Mouse (Mus musculus) liver, postnatal 0 days (tissue): ENCODE data around the gene Olfr672. TPM values are rescaled to one million over a fixed set of nuclear protein-coding genes. Genes with fewer than 3 reads are reported as not detected.
A peak's percentile ranks its signal among the peaks of the same experiment; 100 is the strongest.
"Not testable (repeated sequence)": the region's sequence is repeated elsewhere in the genome, so short reads cannot be mapped to it uniquely, and the experiment has no call there.

Experiments
- ATAC-seq: fragments of 200-750 bp; cut with Nextera tagmentation; 2 replicates; pipeline ENCODE4 v1.8.0; 2017; ENCODE audit warnings: mild to moderate bottlenecking, moderate library complexity
- DNase-seq: peaks from one replicate; pipeline ENCODE4 v3.0.0-alpha.2; 2016
- H3K27ac ChIP-seq: fragments of 300-500 bp; sonication (generic); 2 replicates; pipeline ENCODE4 v1.5.1; 2014; ENCODE audit warnings: antibody characterized with exemption, moderate library complexity, mild to moderate bottlenecking, low read depth
- H3K27me3 ChIP-seq: fragments of 300-500 bp; sonication (generic); 2 replicates; pipeline ENCODE4 v1.6.1; 2014; ENCODE audit warnings: low read length, control low read depth, mixed read lengths; ENCODE audit not compliant: insufficient read depth
- H3K36me3 ChIP-seq: fragments of 300-500 bp; sonication (generic); replicated peaks from 2 replicates; pipeline ENCODE4 v1.6.1; 2014; ENCODE audit warnings: mild to moderate bottlenecking, control low read depth, low read length, moderate library complexity, mixed read lengths; ENCODE audit not compliant: insufficient read depth
- H3K4me1 ChIP-seq: fragments of 300-500 bp; sonication (generic); 2 replicates; pipeline ENCODE4 v1.6.1; 2014; ENCODE audit warnings: antibody characterized with exemption, mild to moderate bottlenecking, control low read depth; ENCODE audit not compliant: insufficient read depth
- H3K4me2 ChIP-seq: fragments of 300-500 bp; sonication (generic); 2 replicates; pipeline ENCODE4 v1.6.1; 2014; ENCODE audit warnings: low read depth, mild to moderate bottlenecking, low read length, moderate library complexity, mixed read lengths
- H3K4me3 ChIP-seq: fragments of 300-500 bp; sonication (generic); 2 replicates; pipeline ENCODE4 v1.5.1; 2014; ENCODE audit warnings: low read depth, low read length
- H3K9ac ChIP-seq: fragments of 300-500 bp; sonication (generic); replicated peaks from 2 replicates; pipeline ENCODE4 v1.6.1; 2014; ENCODE audit warnings: mild to moderate bottlenecking, moderate library complexity
- H3K9me3 ChIP-seq: fragments of 300-500 bp; sonication (generic); 2 replicates; pipeline ENCODE4 v1.6.1; 2016; ENCODE audit warnings: mild to moderate bottlenecking, control low read depth, low read length, mixed read lengths
- CTCF ChIP-seq: sonication (generic); IDR thresholded peaks from 2 replicates; pipeline ENCODE4 v1.5.1; 2016; ENCODE audit warnings: antibody characterized with exemption, low read depth
- EP300 ChIP-seq: IDR thresholded peaks from 2 replicates; pipeline ENCODE4 v1.6.1; 2016; ENCODE audit warnings: antibody characterized with exemption, low read depth, mild to moderate bottlenecking
- WGBS: fragments of 180-500 bp; shearing (Covaris S2); extraction: QIAGEN DNeasy Blood & Tissue Kit; methylation state at CpG from one replicate; pipeline ENCODE4 v1.1.7; 2014; ENCODE audit not compliant: insufficient replicate concordance; 5-methylcytosine and 5-hydroxymethylcytosine counted together
- polyA plus RNA-seq: library from polyadenylated mRNA; unstranded; fragments of >200 nt; fragmentation: Nextera tagmentation; extraction: Ambion mirVana; gene quantifications from 2 replicates; pipeline ENCODE4 v1.2.1, GENCODE M21; 2015

Gene Olfr672
- not detected in 2 replicates for polyA plus RNA-seq

- Histone ChIP-seq H3K4me2 (no peak within 1 kb of the TSS), H3K9ac (no peak within 1 kb of the TSS), H3K4me3 (no peak within 1 kb of the TSS), H3K9me3 (no peaks in the 10 kb centered on the region), H3K36me3 (no peaks in the 10 kb centered on the region), H3K27me3 (no peaks in the 10 kb centered on the region), H3K4me1 (no peaks in the 10 kb centered on the region), H3K27ac (no peak within 1 kb of the TSS)
- DNase-seq (no peak), ATAC-seq (no peak)
- TF ChIP-seq EP300 (no peak), CTCF (no peak)
Measured at GRCm38 (mm10) chr7:105001929-105002328, at the start of gene Olfr672. TSS of gene Olfr672 (minus strand) at chr7:105002029.

GRCm38 (mm10) chr7:105033836-105034235, 32.0 kb upstream of the Olfr672 start:
- not testable (repeated sequence) for H3K36me3 ChIP-seq, H3K9me3 ChIP-seq, H3K27ac ChIP-seq, H3K4me2 ChIP-seq, H3K4me3 ChIP-seq, H3K4me1 ChIP-seq, H3K27me3 ChIP-seq, H3K9ac ChIP-seq, ATAC-seq, DNase-seq
- 49% methylated on average over 5 of the region's 5 CpGs for WGBS

GRCm38 (mm10) chr7:105032398-105032797, 30.6 kb upstream of the Olfr672 start, which contains the start of gene Olfr676:
TSS of gene Olfr676 (plus strand) at chr7:105032698.
- no peaks in the 10 kb centered on the region for H3K4me1 ChIP-seq
- no peak within 1 kb of the TSS for H3K27ac ChIP-seq
- no peak for ATAC-seq
- no peaks in the 10 kb centered on the region for H3K36me3 ChIP-seq
- H3K4me3 ChIP-seq = no peak within 1 kb of the TSS
- H3K4me2 ChIP-seq = no peak within 1 kb of the TSS
- no peaks in the 10 kb centered on the region for H3K27me3 ChIP-seq
- TF ChIP-seq CTCF (no peak), EP300 (no peak)
- no peak within 1 kb of the TSS for H3K9ac ChIP-seq
- no peak for DNase-seq
- no peaks in the 10 kb centered on the region for H3K9me3 ChIP-seq

GRCm38 (mm10) chr7:105028360-105028759, 26.5 kb upstream of the Olfr672 start, which contains the start of gene Olfr675:
TSS of gene Olfr675 (minus strand) at chr7:105028460.
- Histone ChIP-seq H3K9me3 (no peaks in the 10 kb centered on the region), H3K9ac (no peak within 1 kb of the TSS), H3K36me3 (no peaks in the 10 kb centered on the region), H3K4me3 (no peak within 1 kb of the TSS), H3K27me3 (no peaks in the 10 kb centered on the region), H3K27ac (no peak within 1 kb of the TSS), H3K4me1 (no peaks in the 10 kb centered on the region), H3K4me2 (no peak within 1 kb of the TSS)
- ATAC-seq = no peak
- WGBS = 74% methylated on average over 1 of the region's 1 CpGs
- DNase-seq = no peak
- TF ChIP-seq CTCF (no peak), EP300 (no peak)

- Histone ChIP-seq H3K36me3 (no peaks in the 10 kb centered on the region), H3K4me3 (no peak overlapping the region), H3K4me1 (no peaks in the 10 kb centered on the region), H3K27me3 (no peaks in the 10 kb centered on the region), H3K27ac (no peak overlapping the region), H3K9ac (no peak overlapping the region), H3K9me3 (no peaks in the 10 kb centered on the region), H3K4me2 (no peak overlapping the region)
- TF ChIP-seq EP300 (no peak), CTCF (peak; percentile 39)
- DNase-seq (no peak), ATAC-seq (no peak)
- WGBS = 80% methylated on average over 1 of the region's 1 CpGs
Measured at GRCm38 (mm10) chr7:105022530-105022929, 20.7 kb upstream of the Olfr672 start.

GRCm38 (mm10) chr7:104979026-104979425, 22.8 kb downstream of the Olfr672 start, which contains the start of gene Olfr671:
TSS of gene Olfr671 (minus strand) at chr7:104979126.
- Histone ChIP-seq H3K9ac (no peak within 1 kb of the TSS), H3K4me2 (no peak within 1 kb of the TSS), H3K27me3 (no peaks in the 10 kb centered on the region), H3K4me3 (no peak within 1 kb of the TSS), H3K27ac (no peak within 1 kb of the TSS), H3K36me3 (no peaks in the 10 kb centered on the region), H3K9me3 (no peaks in the 10 kb centered on the region), H3K4me1 (no peaks in the 10 kb centered on the region)
- TF ChIP-seq EP300 (no peak), CTCF (no peak)
- no peak for DNase-seq
- WGBS = 69% methylated on average over 1 of the region's 1 CpGs
- no peak for ATAC-seq

- H3K4me1 ChIP-seq, DNase-seq, H3K9ac ChIP-seq, ATAC-seq, H3K4me3 ChIP-seq, H3K9me3 ChIP-seq, H3K36me3 ChIP-seq, H3K4me2 ChIP-seq, H3K27me3 ChIP-seq, H3K27ac ChIP-seq: not testable (repeated sequence)
- WGBS = 58% methylated on average over 2 of the region's 2 CpGs
Measured at GRCm38 (mm10) chr7:104972507-104972906, 29.3 kb downstream of the Olfr672 start.
